Mouse (Mus musculus): ENCODE measurements around the gene Gm39653. TPM values are rescaled to one million over a fixed set of nuclear protein-coding genes. Genes with fewer than 3 reads are reported as not detected.

Gene Gm39653
- not detected for polyA plus RNA-seq (2014; fragmentation: Illumina TruSeq; extraction: RNeasy Lipid Tissue Mini Kit (QIAGEN cat#74804); ENCODE audit: low read depth, low replicate concordance)

DNA sequence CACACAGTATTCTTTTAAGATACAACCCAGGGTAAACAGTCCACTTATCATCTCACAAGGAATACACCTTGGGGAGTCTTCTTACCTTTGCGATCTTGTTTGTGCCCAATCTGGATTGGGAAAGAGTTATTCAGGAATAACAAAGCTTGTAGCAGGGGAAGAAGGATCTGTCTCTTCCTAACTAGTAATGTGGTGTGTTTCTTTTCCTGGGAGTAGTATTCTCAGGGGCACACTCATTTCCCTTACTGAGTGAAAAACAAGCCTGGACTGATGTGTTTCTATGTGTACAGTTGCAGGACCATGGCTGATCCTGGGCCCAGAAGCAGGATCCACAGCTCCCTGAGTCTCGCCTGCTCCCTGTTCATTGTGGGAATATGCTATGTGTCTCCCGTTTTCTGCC lies at the start of gene Gm39653:
Gene Gm39653 (plus strand): TSS at position 301 of the 400 bp plus-strand sequence.

Other genes starting within 250 kb of the Gm39653 start
- 5.3 TPM for gene Adam23, start 170.1 kb upstream of the Gm39653 start, polyA plus RNA-seq (2014; fragmentation: Illumina TruSeq; extraction: RNeasy Lipid Tissue Mini Kit (QIAGEN cat#74804); ENCODE audit: low read depth, low replicate concordance)
- 0.08 TPM for gene Dytn, start 71.0 kb downstream of the Gm39653 start, polyA plus RNA-seq (2014; fragmentation: Illumina TruSeq; extraction: RNeasy Lipid Tissue Mini Kit (QIAGEN cat#74804); ENCODE audit: low read depth, low replicate concordance)
- gene Mdh1b, start 114.3 kb downstream of the Gm39653 start, polyA plus RNA-seq (2014; fragmentation: Illumina TruSeq; extraction: RNeasy Lipid Tissue Mini Kit (QIAGEN cat#74804); ENCODE audit: low read depth, low replicate concordance) = 234 TPM
- gene Fastkd2, start 114.6 kb downstream of the Gm39653 start, polyA plus RNA-seq (2014; fragmentation: Illumina TruSeq; extraction: RNeasy Lipid Tissue Mini Kit (QIAGEN cat#74804); ENCODE audit: low read depth, low replicate concordance) = 80.3 TPM
- 10.0 TPM for gene 4933402D24Rik, start 153.3 kb downstream of the Gm39653 start, polyA plus RNA-seq (2014; fragmentation: Illumina TruSeq; extraction: RNeasy Lipid Tissue Mini Kit (QIAGEN cat#74804); ENCODE audit: low read depth, low replicate concordance)

Measured in testis, adult 10 weeks (tissue).